Mouse (Mus musculus) left cerebral cortex, adult 11 months (tissue): ENCODE measurements around the gene Kdm7a.

Source experiments
- DNase-seq: peaks from one replicate; pipeline ENCODE4 v3.0.0; 2022; ENCODE audit warnings: low spot score

Kdm7a gene

GRCm38 (mm10) chr6:39205650-39206580 lies 674 bp downstream of the Kdm7a start:
- DNase-seq: no peak

DNA sequence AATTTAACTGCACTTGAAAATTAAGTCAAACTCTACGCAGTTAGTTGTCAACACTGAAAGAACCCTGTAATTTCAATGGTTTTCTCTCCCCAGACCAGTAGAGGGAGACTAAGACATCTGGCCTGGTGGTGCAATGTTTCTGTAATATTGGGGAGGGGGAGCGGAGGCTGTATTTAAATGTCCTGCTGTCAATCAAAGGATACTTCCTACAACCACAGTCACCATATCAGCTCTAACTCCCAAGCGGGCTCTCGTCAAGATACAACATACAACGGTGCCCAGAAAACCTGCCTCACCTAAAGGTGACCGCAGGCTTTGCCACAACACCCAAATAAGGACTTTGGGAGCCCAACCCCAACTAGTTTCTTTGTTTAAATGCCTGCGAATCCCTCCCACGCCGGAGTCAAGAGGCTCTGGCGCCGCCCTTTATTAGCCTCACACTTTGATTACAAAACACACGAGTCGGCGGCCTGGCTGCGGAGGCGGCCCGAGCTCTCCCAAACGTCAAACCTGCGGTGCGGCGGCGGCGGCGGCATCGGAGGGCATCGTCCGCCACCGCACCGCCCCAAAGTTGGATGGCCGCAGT lies 1.4 kb downstream of the Kdm7a start:
- no peak for DNase-seq

- no peak for DNase-seq
Measured at GRCm38 (mm10) chr6:39204444-39204843, 2.1 kb downstream of the Kdm7a start.

DNA sequence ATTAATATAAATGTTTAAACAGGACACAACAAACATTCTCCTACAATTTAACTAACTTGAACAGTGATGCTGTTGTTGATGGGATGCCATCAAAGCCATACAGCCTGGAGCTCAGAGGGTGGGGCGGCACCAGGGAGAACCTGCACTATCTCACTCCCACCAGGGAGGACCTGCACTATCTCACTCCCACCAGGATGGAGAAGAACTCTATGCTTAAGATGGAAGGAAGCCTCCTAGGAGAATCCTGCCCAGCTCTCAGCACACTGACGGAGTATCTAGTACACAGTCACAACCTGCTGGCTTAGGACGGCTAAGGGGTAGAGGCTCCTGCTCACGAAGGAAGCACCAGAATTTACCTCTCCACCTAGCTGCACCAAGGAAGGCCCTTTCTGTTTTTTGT lies 3.4 kb downstream of the Kdm7a start:
- no peak for DNase-seq

GRCm38 (mm10) chr6:39193006-39193405 lies 13.6 kb downstream of the Kdm7a start:
- DNase-seq: no peak

DNA sequence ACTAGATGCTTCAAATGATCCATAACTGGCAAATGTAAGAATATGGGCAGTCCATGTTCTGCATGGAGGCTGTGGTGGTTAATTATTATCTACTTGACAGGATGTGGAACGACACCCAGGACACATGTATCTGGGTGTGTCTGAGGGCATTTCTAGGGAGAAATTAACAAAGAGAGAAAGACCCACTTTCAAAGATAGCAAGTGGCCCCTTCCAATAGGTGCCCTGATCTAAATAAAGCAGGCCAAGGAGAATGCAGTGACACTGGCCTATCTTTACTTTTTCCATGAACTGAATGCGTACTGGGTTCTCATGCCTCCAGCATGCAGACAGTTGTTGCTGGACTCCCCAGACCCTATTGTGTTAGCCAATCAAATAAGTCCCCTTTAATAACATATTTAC lies 15.1 kb downstream of the Kdm7a start:
- DNase-seq: no peak

DNA sequence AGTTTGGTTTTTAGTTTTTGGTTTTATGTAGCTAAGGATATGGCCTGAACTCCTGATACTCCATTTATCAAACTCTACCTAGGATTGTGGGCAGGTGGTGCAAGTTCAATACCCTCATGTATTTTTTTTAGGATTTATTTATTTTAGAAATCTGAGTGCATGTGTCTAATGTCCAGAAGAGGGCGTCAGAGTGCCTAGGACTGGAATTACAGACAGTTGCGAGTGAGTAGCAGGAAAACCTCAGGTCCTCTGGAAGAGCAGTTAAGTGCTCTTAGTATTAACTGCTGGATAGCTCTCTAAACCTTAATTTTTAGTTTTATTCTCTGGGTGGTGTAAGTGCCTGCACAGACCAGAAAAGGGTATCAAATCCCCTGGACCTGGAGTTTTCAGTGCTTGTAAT lies 19.4 kb downstream of the Kdm7a start:
- no peak for DNase-seq

DNA sequence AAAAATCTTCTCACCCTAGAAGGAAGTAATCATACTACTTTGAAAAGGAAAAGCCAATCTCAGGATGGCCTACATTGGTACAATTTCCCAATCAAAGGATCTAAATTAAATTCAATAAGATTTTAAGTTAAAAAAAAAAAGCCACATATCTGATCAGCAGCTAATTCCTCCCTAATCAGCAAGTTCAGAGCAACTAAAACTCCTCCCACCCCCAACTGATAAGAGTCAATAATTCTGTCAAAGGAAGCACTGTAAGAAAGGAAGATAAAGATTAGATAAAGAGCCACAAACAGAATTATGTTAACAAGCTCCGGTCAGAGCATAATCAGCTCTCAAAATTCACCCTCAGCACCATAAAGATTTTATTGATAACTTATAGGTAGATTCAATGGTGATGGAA lies 37.5 kb downstream of the Kdm7a start:
- no peak for DNase-seq

- DNase-seq: no peak
Measured at GRCm38 (mm10) chr6:39164891-39165290, 41.7 kb downstream of the Kdm7a start.

- no peak for DNase-seq
Measured at GRCm38 (mm10) chr6:39161975-39162374, 44.6 kb downstream of the Kdm7a start.

- no peak for DNase-seq
Measured at GRCm38 (mm10) chr6:39146041-39146440, 60.5 kb downstream of the Kdm7a start.

GRCm38 (mm10) chr6:39132556-39132955 lies 74.0 kb downstream of the Kdm7a start:
- DNase-seq: no peak

GRCm38 (mm10) chr6:39131480-39131879 lies 75.1 kb downstream of the Kdm7a start:
- no peak for DNase-seq

GRCm38 (mm10) chr6:39124719-39125118 lies 81.9 kb downstream of the Kdm7a start:
- DNase-seq: no peak

DNA sequence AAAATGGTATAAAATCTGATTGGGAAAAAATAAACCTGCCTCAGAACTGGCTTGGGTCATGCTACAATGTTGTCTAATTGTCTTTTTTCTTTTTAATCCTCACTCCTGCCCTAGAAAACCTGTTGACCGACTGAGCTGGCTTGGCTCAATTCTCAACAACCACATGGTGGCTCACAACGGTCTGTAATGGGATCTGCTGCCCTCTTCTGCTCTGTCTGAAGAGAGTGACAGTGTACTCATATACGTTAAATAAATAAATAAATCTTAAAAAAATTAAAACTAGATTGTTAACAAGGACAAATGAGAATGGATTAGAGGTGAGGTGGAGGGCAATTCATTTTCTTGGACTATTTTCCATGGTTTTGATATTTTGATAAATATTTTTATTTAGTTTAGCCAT lies 85.9 kb downstream of the Kdm7a start:
- DNase-seq: no peak

GRCm38 (mm10) chr6:39118456-39118881 lies 88.1 kb downstream of the Kdm7a start:
- DNase-seq: no peak

GRCm38 (mm10) chr6:39117584-39118455 lies 88.8 kb downstream of the Kdm7a start, which contains the start of gene Parp12:
Gene Parp12 (minus strand): TSS chr6:39118349.
- peak; percentile 10 for DNase-seq

DNA sequence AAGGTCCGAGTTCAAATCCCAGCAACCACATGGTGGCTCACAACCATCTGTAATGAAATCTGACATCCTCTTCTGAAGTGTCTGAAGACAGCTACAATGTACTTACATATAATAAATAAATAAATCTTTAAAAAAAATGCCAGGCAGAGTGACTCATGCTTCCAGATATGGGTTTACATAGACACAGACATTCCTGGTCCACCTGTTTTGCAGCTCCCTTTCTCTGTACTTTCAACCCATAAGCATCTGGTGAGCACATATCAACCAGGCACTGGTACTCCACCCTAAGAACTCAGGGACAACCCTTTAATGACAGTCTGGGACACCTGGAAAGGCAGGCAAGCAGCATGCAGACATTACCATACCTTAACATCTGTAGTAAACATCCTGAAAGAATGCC lies 91.2 kb downstream of the Kdm7a start:
- no peak for DNase-seq

GRCm38 (mm10) chr6:39113141-39113540 lies 93.4 kb downstream of the Kdm7a start:
- no peak for DNase-seq

- DNase-seq: no peak
Measured at GRCm38 (mm10) chr6:39112701-39113100, 93.9 kb downstream of the Kdm7a start.

DNA sequence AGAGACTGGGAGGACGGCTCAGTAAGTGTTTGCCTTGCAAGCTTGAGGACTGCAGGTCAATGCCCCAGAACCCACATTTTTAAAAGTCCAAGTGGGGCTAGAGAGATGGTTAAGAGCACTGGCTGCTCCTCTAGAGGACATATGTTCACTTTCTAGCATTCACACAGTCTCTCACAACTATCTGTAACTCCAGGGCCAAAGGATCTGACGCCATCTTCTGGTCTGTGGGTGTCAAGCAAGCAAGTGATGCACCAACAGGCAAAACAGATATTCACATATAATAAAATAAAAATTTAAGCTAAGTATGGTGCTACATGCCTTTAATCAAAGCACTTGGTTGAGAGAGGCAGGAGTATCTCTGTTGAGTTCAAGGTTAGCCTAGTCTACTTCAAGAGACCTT lies 99.8 kb downstream of the Kdm7a start:
- no peak for DNase-seq

DNA sequence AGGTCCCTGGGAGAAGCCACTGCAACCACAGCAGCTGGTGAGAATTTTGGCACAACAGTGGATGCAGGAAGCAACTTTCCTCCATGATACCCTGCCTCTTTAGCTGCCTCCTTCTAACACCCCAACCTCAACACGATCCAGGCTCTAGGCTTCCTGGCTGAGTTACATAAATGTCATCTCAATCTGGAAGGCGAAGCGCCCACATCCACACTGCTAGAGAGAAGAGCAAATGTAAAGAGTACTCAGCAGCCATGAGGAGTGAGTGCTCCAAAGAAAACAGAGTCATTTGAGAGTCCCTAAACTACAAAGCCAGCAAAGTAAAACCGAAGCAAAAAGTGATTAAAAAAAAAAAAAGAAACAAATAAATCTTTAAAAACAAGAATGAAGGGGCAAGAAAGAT lies 102.0 kb downstream of the Kdm7a start:
- no peak for DNase-seq
